In genomic region chr10:63023121-63023748, GRCm38 (mm10) we compare ENCODE assay signal across 8 mouse cellular contexts. TPM values are rescaled to one million over a fixed set of nuclear protein-coding genes. Genes with fewer than 3 reads are reported as not detected.
DNase-seq lines count a peak whose midpoint lies in the region; ATAC-seq and TF ChIP-seq lines count a peak whose summit lies in the region.

No protein-coding gene starts in this region.

- H3K27me3 ChIP-seq in embryonic facial prominence, embryonic 11.5 days (ENCODE audit: control insufficient read depth, insufficient read depth, low read length) = no peaks in the 10 kb centered on the region
- no peaks in the 10 kb centered on the region for H3K27me3 ChIP-seq in limb, embryonic 15.5 days
- no peaks in the 10 kb centered on the region for H3K27me3 ChIP-seq in midbrain, postnatal 0 days (ENCODE audit: insufficient read depth, low read length)
- no peaks in the 10 kb centered on the region for H3K27me3 ChIP-seq in splenic B cell, adult 2 months (ENCODE audit: control insufficient read depth, insufficient read depth, low read length, poor library complexity, severe bottlenecking)

- no peaks in the 10 kb centered on the region for H3K9me3 ChIP-seq in embryonic facial prominence, embryonic 11.5 days (replicated peaks; ENCODE audit: control insufficient read depth, low read length)
- no peaks in the 10 kb centered on the region for H3K9me3 ChIP-seq in limb, embryonic 15.5 days
- no peaks in the 10 kb centered on the region for H3K9me3 ChIP-seq in midbrain, postnatal 0 days (ENCODE audit: low read length)

- no peak for TF ChIP-seq CTCF in midbrain, postnatal 0 days (IDR thresholded peaks at IDR 0.05)

- H3K4me3 ChIP-seq in embryonic facial prominence, embryonic 11.5 days (ENCODE audit: low read depth, low read length) = peak overlapping the region; percentile 88
- H3K4me3 ChIP-seq in limb, embryonic 15.5 days = peak overlapping the region; percentile 87
- H3K4me3 ChIP-seq in midbrain, postnatal 0 days (ENCODE audit: low read depth, low read length) = peak overlapping the region; percentile 97

- peak; percentile 66 for DNase-seq in layer of hippocampus, adult 11-12 months (ENCODE audit: low spot score)
- no peak for DNase-seq in layer of hippocampus, adult 9-10 months (ENCODE audit: low spot score)
- peak; percentile 69 for DNase-seq in embryonic facial prominence, embryonic 11.5 days (ENCODE audit: low spot score)
- peak; percentile 98 for DNase-seq in heart, adult 11 months
- DNase-seq in kidney, adult 11 months = peak; percentile 60
- DNase-seq in midbrain, postnatal 0 days (ENCODE audit: low spot score) = peak; percentile 70
- peak; percentile 63 for DNase-seq in splenic B cell, adult 2 months (ENCODE audit: low read depth, low spot score)

- peak; percentile 11 for ATAC-seq in embryonic facial prominence, embryonic 11.5 days (replicated peaks; ENCODE audit: insufficient number of reproducible peaks, low FRiP score, low TSS enrichment, low read depth)
- ATAC-seq in limb, embryonic 15.5 days (ENCODE audit: insufficient number of reproducible peaks, low FRiP score, low TSS enrichment, low read depth) = no peak
- ATAC-seq in midbrain, postnatal 0 days (ENCODE audit: low FRiP score) = peak; percentile 33

- peak overlapping the region; percentile 97 for H3K9ac ChIP-seq in embryonic facial prominence, embryonic 11.5 days (replicated peaks; ENCODE audit: low read length)
- H3K9ac ChIP-seq in limb, embryonic 15.5 days = peak overlapping the region; percentile 95
- peak overlapping the region; percentile 98 for H3K9ac ChIP-seq in midbrain, postnatal 0 days (replicated peaks; ENCODE audit: low read length, poor library complexity, severe bottlenecking)

- no peaks in the 10 kb centered on the region for H3K36me3 ChIP-seq in embryonic facial prominence, embryonic 11.5 days (replicated peaks; ENCODE audit: control insufficient read depth, insufficient read depth, low read depth, low read length)
- H3K36me3 ChIP-seq in limb, embryonic 15.5 days = no peaks in the 10 kb centered on the region
- no peaks in the 10 kb centered on the region for H3K36me3 ChIP-seq in midbrain, postnatal 0 days (ENCODE audit: insufficient read depth, low read length)
- H3K36me3 ChIP-seq in splenic B cell, adult 2 months (ENCODE audit: control insufficient read depth, insufficient read depth, low read length, poor library complexity, severe bottlenecking) = peaks cover 1% of the 10 kb centered on the region; the same call in 1 of the 2 replicates

- peak overlapping the region; percentile 62; the same call in 1 of the 2 replicates for H3K4me2 ChIP-seq in embryonic facial prominence, embryonic 11.5 days (ENCODE audit: low read depth, low read length)
- peak overlapping the region; percentile 42 for H3K4me2 ChIP-seq in limb, embryonic 15.5 days
- peak overlapping the region; percentile 46 for H3K4me2 ChIP-seq in midbrain, postnatal 0 days (ENCODE audit: low read depth, low read length, poor library complexity, severe bottlenecking)

- under 1% methylated on average over 66 of the region's 68 CpGs for WGBS in embryonic facial prominence, embryonic 11.5 days
- WGBS in limb, embryonic 15.5 days = under 1% methylated on average over 68 of the region's 68 CpGs
- under 1% methylated on average over 51 of the region's 68 CpGs for WGBS in midbrain, postnatal 0 days

- peak overlapping the region; percentile 99 for H3K27ac ChIP-seq in embryonic facial prominence, embryonic 11.5 days (replicated peaks; ENCODE audit: low read depth, low read length)
- peak overlapping the region; percentile 100 for H3K27ac ChIP-seq in limb, embryonic 15.5 days
- H3K27ac ChIP-seq in midbrain, postnatal 0 days (ENCODE audit: low read depth, low read length) = peak overlapping the region; percentile 100

- no peaks in the 10 kb centered on the region for H3K4me1 ChIP-seq in embryonic facial prominence, embryonic 11.5 days (ENCODE audit: control insufficient read depth, insufficient read depth, low read length)
- peaks cover 20% of the 10 kb centered on the region for H3K4me1 ChIP-seq in limb, embryonic 15.5 days
- H3K4me1 ChIP-seq in midbrain, postnatal 0 days (ENCODE audit: insufficient read depth, low read length) = peaks cover 4% of the 10 kb centered on the region; the same call in 1 of the 2 replicates

RNA-seq across cellular contexts. Expression of gene Hnrnph3, which starts 0.8 kb away (rescaled TPM):
- 113 and 125 TPM in 2 replicates for polyA plus RNA-seq in embryonic facial prominence, embryonic 11.5 days (2014; fragmentation: Nextera tagmentation; extraction: Ambion mirVana)
- polyA plus RNA-seq in limb, embryonic 15.5 days (2015; fragmentation: Nextera tagmentation; extraction: Ambion mirVana) = 85.5 and 90.8 TPM in 2 replicates
- total RNA-seq in midbrain, postnatal 0 days (2014; rRNA removed) = 11.0 and 22.5 TPM in 2 replicates
- polyA plus RNA-seq in midbrain, postnatal 0 days (2015; fragmentation: Nextera tagmentation; extraction: Ambion mirVana) = 70.3 and 78.7 TPM in 2 replicates

RNA-seq across cellular contexts. Expression of gene Pbld2, which starts 0.9 kb away (rescaled TPM):
- 0.84 and 1.1 TPM in 2 replicates for polyA plus RNA-seq in embryonic facial prominence, embryonic 11.5 days (2014; fragmentation: Nextera tagmentation; extraction: Ambion mirVana)
- 0.77 and 0.97 TPM in 2 replicates for polyA plus RNA-seq in limb, embryonic 15.5 days (2015; fragmentation: Nextera tagmentation; extraction: Ambion mirVana)
- total RNA-seq in midbrain, postnatal 0 days (2014; rRNA removed) = 0.80 TPM in 1 of 2 replicates, not detected in the other
- 0.55 and 1.2 TPM in 2 replicates for polyA plus RNA-seq in midbrain, postnatal 0 days (2015; fragmentation: Nextera tagmentation; extraction: Ambion mirVana)

RNA-seq across cellular contexts. Expression of gene Pbld1, which starts 36.7 kb away (rescaled TPM):
- polyA plus RNA-seq in embryonic facial prominence, embryonic 11.5 days (2014; fragmentation: Nextera tagmentation; extraction: Ambion mirVana) = 0.74 and 0.98 TPM in 2 replicates
- 0.89 and 1.1 TPM in 2 replicates for polyA plus RNA-seq in limb, embryonic 15.5 days (2015; fragmentation: Nextera tagmentation; extraction: Ambion mirVana)
- total RNA-seq in midbrain, postnatal 0 days (2014; rRNA removed) = not detected in 2 replicates
- 0.45 and 0.59 TPM in 2 replicates for polyA plus RNA-seq in midbrain, postnatal 0 days (2015; fragmentation: Nextera tagmentation; extraction: Ambion mirVana)

RNA-seq across cellular contexts. Expression of gene Rufy2, which starts 43.2 kb away (rescaled TPM):
- 19.8 and 20.3 TPM in 2 replicates for polyA plus RNA-seq in embryonic facial prominence, embryonic 11.5 days (2014; fragmentation: Nextera tagmentation; extraction: Ambion mirVana)
- 28.3 and 28.6 TPM in 2 replicates for polyA plus RNA-seq in limb, embryonic 15.5 days (2015; fragmentation: Nextera tagmentation; extraction: Ambion mirVana)
- 34.5 and 47.7 TPM in 2 replicates for total RNA-seq in midbrain, postnatal 0 days (2014; rRNA removed)
- 60.9 and 65.5 TPM in 2 replicates for polyA plus RNA-seq in midbrain, postnatal 0 days (2015; fragmentation: Nextera tagmentation; extraction: Ambion mirVana)
